Mouse (Mus musculus) neural tube, embryonic 14.5 days (tissue): Measurements from ENCODE around the gene Fgf14. TPM values are rescaled to one million over a fixed set of nuclear protein-coding genes. Genes with fewer than 3 reads are reported as not detected.
"Not testable (repeated sequence)": the region's sequence is repeated elsewhere in the genome, so short reads cannot be mapped to it uniquely, and the experiment has no call there.

ENCODE experiments used
- ATAC-seq: fragments of 200-750 bp; cut with Nextera tagmentation; 2 replicates; pipeline ENCODE4 v1.8.0; 2017; ENCODE audit warnings: low read depth, mild to moderate bottlenecking, moderate TSS enrichment, moderate library complexity
- H3K27ac ChIP-seq: fragments of 300-500 bp; sonication (generic); 2 replicates; pipeline ENCODE4 v1.5.1; 2014; ENCODE audit warnings: low read depth, mild to moderate bottlenecking, control low read depth, low read length, moderate library complexity, mixed read lengths
- H3K27me3 ChIP-seq: fragments of 300-500 bp; sonication (generic); 2 replicates; pipeline ENCODE4 v1.6.1; 2014; ENCODE audit warnings: low read length; ENCODE audit not compliant: control insufficient read depth, insufficient read depth
- H3K36me3 ChIP-seq: fragments of 300-500 bp; sonication (generic); 2 replicates; pipeline ENCODE4 v1.6.1; 2014; ENCODE audit warnings: low read length, mixed read lengths; ENCODE audit not compliant: control insufficient read depth, insufficient read depth
- H3K4me1 ChIP-seq: fragments of 300-500 bp; sonication (generic); 2 replicates; pipeline ENCODE4 v1.6.1; 2014; ENCODE audit warnings: low read length; ENCODE audit not compliant: control insufficient read depth, insufficient read depth
- H3K4me2 ChIP-seq: fragments of 300-500 bp; sonication (generic); 2 replicates; pipeline ENCODE4 v1.6.1; 2014; ENCODE audit warnings: mild to moderate bottlenecking, low read depth, low read length, control low read depth
- H3K4me3 ChIP-seq: fragments of 300-500 bp; sonication (generic); 2 replicates; pipeline ENCODE4 v1.5.1; 2014; ENCODE audit warnings: low read depth, low read length, control low read depth, mixed read lengths
- H3K9ac ChIP-seq: fragments of 300-500 bp; sonication (generic); replicated peaks from 2 replicates; pipeline ENCODE4 v1.6.1; 2014; ENCODE audit warnings: low read depth, mild to moderate bottlenecking, control low read depth, low read length, mixed read lengths
- H3K9me3 ChIP-seq: fragments of 300-500 bp; sonication (generic); 2 replicates; pipeline ENCODE4 v1.6.1; 2016; ENCODE audit warnings: low read length; ENCODE audit not compliant: control insufficient read depth
- WGBS: fragments of 180-500 bp; shearing (Covaris S2); extraction: QIAGEN DNeasy Blood & Tissue Kit; methylation state at CpG from one replicate; pipeline ENCODE4 v1.1.7; 2014; 5-methylcytosine and 5-hydroxymethylcytosine counted together
- polyA plus RNA-seq: library from polyadenylated mRNA; unstranded; fragments of >200 nt; fragmentation: Nextera tagmentation; extraction: Ambion mirVana; gene quantifications from 2 replicates; pipeline ENCODE4 v1.2.1, GENCODE M21; 2014

Gene Fgf14
- polyA plus RNA-seq, 1 experiment from 2014 or later = 36.3 TPM

- not testable (repeated sequence) for H3K36me3 ChIP-seq, ATAC-seq, H3K4me1 ChIP-seq, H3K9me3 ChIP-seq, H3K9ac ChIP-seq, H3K27me3 ChIP-seq, H3K27ac ChIP-seq, H3K4me2 ChIP-seq, H3K4me3 ChIP-seq
- WGBS = 48% methylated on average over 3 of the region's 3 CpGs
Measured at GRCm38 (mm10) chr14:124439298-124439697, 237.6 kb downstream of the Fgf14 start.

GRCm38 (mm10) chr14:124411890-124412289 is 265.0 kb downstream of the Fgf14 start:
- H3K36me3 ChIP-seq = no peaks in the 10 kb centered on the region
- no peaks in the 10 kb centered on the region for H3K9me3 ChIP-seq
- H3K4me2 ChIP-seq = no peak overlapping the region
- H3K27me3 ChIP-seq = no peaks in the 10 kb centered on the region
- no peak overlapping the region for H3K27ac ChIP-seq
- no peak overlapping the region for H3K9ac ChIP-seq
- H3K4me3 ChIP-seq = no peak overlapping the region
- no peak for ATAC-seq
- H3K4me1 ChIP-seq = no peaks in the 10 kb centered on the region
- 77% methylated on average over 2 of the region's 2 CpGs for WGBS

- H3K36me3 ChIP-seq = no peaks in the 10 kb centered on the region
- H3K9me3 ChIP-seq = no peaks in the 10 kb centered on the region
- H3K4me3 ChIP-seq = no peak overlapping the region
- H3K27ac ChIP-seq = no peak overlapping the region
- no peak overlapping the region for H3K4me2 ChIP-seq
- H3K27me3 ChIP-seq = no peaks in the 10 kb centered on the region
- ATAC-seq = 0 out of 2 replicates have a peak, but pooled peaks have one; percentile 24
- H3K4me1 ChIP-seq = no peaks in the 10 kb centered on the region
- no peak overlapping the region for H3K9ac ChIP-seq
- WGBS = 2% methylated on average over 1 of the region's 1 CpGs
Measured at GRCm38 (mm10) chr14:124410945-124411344, 266.0 kb downstream of the Fgf14 start.

GRCm38 (mm10) chr14:124328391-124328790 is 348.5 kb downstream of the Fgf14 start:
- ATAC-seq = no peak

GRCm38 (mm10) chr14:124319017-124319718 is 357.8 kb downstream of the Fgf14 start:
- no peaks in the 10 kb centered on the region for H3K9me3 ChIP-seq
- ATAC-seq = peak; percentile 68; the same call in 1 of the 2 replicates
- 62% methylated on average over 1 of the region's 1 CpGs for WGBS
- H3K4me2 ChIP-seq = no peak overlapping the region
- H3K9ac ChIP-seq = no peak overlapping the region
- H3K4me1 ChIP-seq = no peaks in the 10 kb centered on the region
- H3K27me3 ChIP-seq = no peaks in the 10 kb centered on the region
- H3K27ac ChIP-seq = no peak overlapping the region
- H3K4me3 ChIP-seq = no peak overlapping the region
- H3K36me3 ChIP-seq = no peaks in the 10 kb centered on the region

More at GRCm38 (mm10) chr14:124328391-124328790, 348.5 kb downstream of the Fgf14 start:
- Histone ChIP-seq H3K27ac (no peak overlapping the region), H3K27me3 (no peaks in the 10 kb centered on the region), H3K4me3 (no peak overlapping the region), H3K4me1 (no peaks in the 10 kb centered on the region), H3K9me3 (no peaks in the 10 kb centered on the region), H3K9ac (no peak overlapping the region), H3K4me2 (no peak overlapping the region), H3K36me3 (no peaks in the 10 kb centered on the region)

GRCm38 (mm10) chr14:124315513-124315912 is 361.4 kb downstream of the Fgf14 start:
- H3K27ac ChIP-seq = no peak overlapping the region
- ATAC-seq = no peak
- no peak overlapping the region for H3K4me2 ChIP-seq
- no peaks in the 10 kb centered on the region for H3K27me3 ChIP-seq
- H3K4me1 ChIP-seq = no peaks in the 10 kb centered on the region
- no peaks in the 10 kb centered on the region for H3K9me3 ChIP-seq
- H3K4me3 ChIP-seq = no peak overlapping the region
- no peak overlapping the region for H3K9ac ChIP-seq
- 92% methylated on average over 2 of the region's 2 CpGs for WGBS
- H3K36me3 ChIP-seq = no peaks in the 10 kb centered on the region

GRCm38 (mm10) chr14:124287027-124287426 is 389.9 kb downstream of the Fgf14 start:
- no peak overlapping the region for H3K27ac ChIP-seq
- H3K27me3 ChIP-seq = no peaks in the 10 kb centered on the region
- no peaks in the 10 kb centered on the region for H3K9me3 ChIP-seq
- no peak for ATAC-seq
- H3K36me3 ChIP-seq = no peaks in the 10 kb centered on the region
- no peak overlapping the region for H3K9ac ChIP-seq
- H3K4me2 ChIP-seq = no peak overlapping the region
- no peaks in the 10 kb centered on the region for H3K4me1 ChIP-seq
- no peak overlapping the region for H3K4me3 ChIP-seq

GRCm38 (mm10) chr14:124278384-124278944 is 398.5 kb downstream of the Fgf14 start:
- no peak overlapping the region for H3K27ac ChIP-seq
- no peak for ATAC-seq
- H3K4me1 ChIP-seq = no peaks in the 10 kb centered on the region
- no peak overlapping the region for H3K4me2 ChIP-seq
- no peak overlapping the region for H3K4me3 ChIP-seq
- no peaks in the 10 kb centered on the region for H3K9me3 ChIP-seq
- H3K27me3 ChIP-seq = no peaks in the 10 kb centered on the region
- no peak overlapping the region for H3K9ac ChIP-seq
- H3K36me3 ChIP-seq = no peaks in the 10 kb centered on the region

- Histone ChIP-seq H3K27ac (no peak overlapping the region), H3K4me3 (no peak overlapping the region), H3K36me3 (no peaks in the 10 kb centered on the region), H3K9ac (no peak overlapping the region), H3K27me3 (no peaks in the 10 kb centered on the region), H3K4me2 (no peak overlapping the region), H3K9me3 (no peaks in the 10 kb centered on the region), H3K4me1 (no peaks in the 10 kb centered on the region)
- ATAC-seq = no peak
Measured at GRCm38 (mm10) chr14:124266977-124267376, 409.9 kb downstream of the Fgf14 start.
